Mouse (Mus musculus) heart, postnatal 10 days (tissue): ENCODE measurements around the gene Ifi208. TPM values are rescaled to one million over a fixed set of nuclear protein-coding genes. Genes with fewer than 3 reads are reported as not detected.
"Not testable (repeated sequence)": the region's sequence is repeated elsewhere in the genome, so short reads cannot be mapped to it uniquely, and the experiment has no call there.

Experiments used
- DNase-seq, 2 experiments: peaks; one replicate each; pipeline ENCODE4 v3.0.0; 2021
- intact Hi-C: fragments of 180-260 bp; cut with DNase I; formaldehyde crosslinking; loops from one replicate; pipeline ENCODE4 v1.15.1; 2025
- microRNA-seq, 2 experiments: library from miRNA; unstranded; fragments of <30 nt; microRNA quantifications; one replicate each; pipeline ENCODE4 v1.2.0; 2022
- total RNA-seq, 2 experiments: library from RNA; stranded (reverse); gene quantifications; 2 replicates each; pipeline ENCODE4 v1.2.3; 2021

The Ifi208 gene
- total RNA-seq: under 1 TPM; 0.10 to 0.12 TPM

DNA sequence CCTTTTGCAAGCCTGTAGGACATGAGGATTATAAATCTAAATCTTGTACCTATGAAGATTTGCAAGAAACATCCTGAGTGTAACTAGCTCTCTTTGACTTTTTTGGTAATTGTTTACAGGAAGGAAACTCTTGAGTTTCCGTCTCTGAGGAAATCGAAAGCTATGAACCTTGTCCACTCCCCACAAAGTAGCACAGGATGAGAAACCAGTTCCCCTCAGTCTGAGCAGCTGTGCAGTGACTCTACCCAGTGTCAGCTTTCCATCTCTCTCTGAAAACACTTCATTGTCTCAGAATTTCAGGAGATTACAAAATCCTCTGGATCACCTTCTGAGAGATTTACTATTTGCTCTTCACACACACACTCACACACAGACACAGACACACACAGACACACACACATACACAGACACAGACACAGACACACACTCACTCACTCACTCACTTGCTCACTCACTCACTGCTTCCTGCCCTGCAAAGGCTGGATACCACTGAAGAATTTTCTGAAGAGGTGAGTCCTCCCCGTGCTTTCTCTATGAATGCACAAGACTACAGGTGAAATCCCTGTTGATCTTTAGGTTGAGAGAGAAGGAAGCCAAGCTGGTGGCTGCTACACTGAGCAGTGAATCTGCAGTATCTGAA, at the start of gene Ifi208:
Gene Ifi208, plus strand, starts transcription at position 218 of the 640 bp plus-strand sequence.
- intact Hi-C loops, DNase-seq: not testable (repeated sequence)

DNA sequence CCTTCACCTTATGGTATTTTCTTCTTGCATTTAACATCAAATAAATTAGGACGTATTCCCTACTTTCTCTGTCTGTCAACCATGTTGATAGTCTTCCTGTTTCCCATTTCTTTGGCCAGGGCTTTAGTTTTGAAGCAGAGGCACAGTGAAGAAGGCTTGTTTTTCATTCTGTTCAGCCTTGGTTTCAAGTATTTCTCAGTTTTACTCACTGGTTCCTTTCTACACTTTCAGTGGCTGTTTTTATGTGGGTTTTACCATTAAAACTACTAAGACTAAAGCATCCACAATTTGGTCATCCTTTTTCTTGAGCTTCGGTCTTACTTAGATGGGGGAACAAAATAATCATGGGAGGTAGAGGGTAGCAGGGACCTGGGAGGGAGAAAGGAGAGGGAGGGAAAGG, 49.4 kb upstream of the Ifi208 start:
- no peak for DNase-seq
- intact Hi-C loops: no loop called here

DNA sequence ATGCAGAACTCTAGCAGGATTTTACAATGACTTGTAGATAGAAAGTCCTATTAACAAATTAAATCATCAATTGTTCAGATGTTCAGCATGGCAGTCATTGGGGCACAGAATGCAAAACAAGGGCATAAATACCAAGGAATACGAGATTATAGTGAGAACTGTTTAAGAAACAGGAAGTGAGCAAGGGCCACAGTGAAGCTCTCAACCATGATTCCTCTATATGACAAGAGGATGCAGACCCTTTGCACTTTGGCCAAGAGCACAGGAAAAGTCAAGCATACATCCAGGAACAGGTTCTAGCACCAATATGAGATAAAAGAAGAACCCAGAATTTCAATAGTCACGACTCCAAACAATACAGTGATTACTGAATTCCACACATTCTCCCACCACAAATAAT, 46.8 kb upstream of the Ifi208 start:
- DNase-seq: no peak
- intact Hi-C loops: no loop called here

DNA sequence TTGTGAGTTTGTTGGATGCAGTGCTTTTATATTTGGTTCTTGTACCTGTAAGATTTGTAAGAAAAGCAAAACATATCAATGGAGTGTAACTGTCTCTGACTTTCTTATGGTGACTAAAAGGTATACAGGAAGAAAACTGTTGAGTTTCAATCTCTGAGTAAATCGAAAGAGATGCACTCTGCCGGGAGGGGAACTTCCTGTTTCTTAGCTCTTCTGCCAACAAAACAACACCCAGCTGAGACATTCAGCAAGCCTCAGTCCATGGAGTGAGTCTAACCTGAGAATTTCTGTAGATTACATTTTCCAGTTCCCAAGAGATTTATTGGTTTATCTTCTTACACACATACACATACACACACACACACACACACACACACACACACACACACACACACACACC, 42.9 kb upstream of the Ifi208 start, which contains the start of gene Ifi209:
Gene Ifi209, plus strand, starts transcription at position 296 of the 400 bp plus-strand sequence.
- intact Hi-C loops: not testable (repeated sequence)
- peak in 1 of 2 experiments; percentile 1 for DNase-seq

DNA sequence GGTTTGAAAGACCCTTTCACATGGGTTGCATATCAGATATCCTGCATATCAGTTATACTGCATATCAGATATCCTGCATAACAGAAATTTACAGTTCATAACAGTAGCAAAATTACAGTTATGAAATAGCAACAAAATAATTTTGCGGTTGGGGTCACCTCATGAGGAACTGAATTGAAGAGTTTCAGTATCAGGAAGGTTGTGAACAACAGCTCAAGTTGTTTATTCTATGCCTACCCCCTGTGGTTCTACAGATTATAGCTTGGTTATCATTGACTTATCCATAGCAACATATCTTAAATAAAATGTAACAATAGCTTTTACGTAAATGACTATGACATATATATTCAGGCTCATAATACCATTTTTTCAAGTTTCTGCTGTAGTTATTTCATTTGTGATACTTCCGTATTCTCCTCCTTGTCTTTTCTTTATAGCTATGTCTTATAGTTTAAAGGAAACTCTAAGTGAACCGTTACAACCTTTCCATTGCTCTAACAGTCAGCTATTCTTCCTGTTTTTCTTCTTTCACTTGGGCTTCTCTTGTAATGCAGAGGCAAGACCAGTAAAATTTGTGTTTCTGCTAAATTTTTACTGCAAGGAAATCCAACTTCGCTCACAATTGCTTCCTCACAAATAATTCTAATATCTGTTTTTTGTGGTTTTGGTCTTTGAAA, 39.4 kb upstream of the Ifi208 start:
- no peak for DNase-seq
- intact Hi-C loops: no loop called here

DNA sequence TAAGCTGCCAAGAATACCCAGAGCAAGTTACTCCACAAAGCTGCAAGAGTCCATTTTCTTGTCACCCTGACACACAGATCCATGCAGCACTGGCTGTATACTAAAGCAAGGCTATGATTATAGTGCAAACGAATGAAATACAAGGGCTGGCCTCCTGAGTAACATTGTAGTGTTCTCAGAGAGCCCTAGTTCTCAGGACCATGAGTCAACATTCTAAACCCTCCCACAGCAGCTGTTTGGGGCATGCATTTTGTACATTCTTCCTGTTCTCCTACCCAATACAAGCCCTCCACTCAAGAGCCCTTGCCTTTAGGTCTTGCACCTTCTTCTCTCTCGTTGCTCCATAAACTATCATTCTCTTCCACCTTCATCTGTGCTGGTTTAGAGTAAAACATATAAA, 28.1 kb upstream of the Ifi208 start:
- intact Hi-C loops: no loop called here
- no peak for DNase-seq

DNA sequence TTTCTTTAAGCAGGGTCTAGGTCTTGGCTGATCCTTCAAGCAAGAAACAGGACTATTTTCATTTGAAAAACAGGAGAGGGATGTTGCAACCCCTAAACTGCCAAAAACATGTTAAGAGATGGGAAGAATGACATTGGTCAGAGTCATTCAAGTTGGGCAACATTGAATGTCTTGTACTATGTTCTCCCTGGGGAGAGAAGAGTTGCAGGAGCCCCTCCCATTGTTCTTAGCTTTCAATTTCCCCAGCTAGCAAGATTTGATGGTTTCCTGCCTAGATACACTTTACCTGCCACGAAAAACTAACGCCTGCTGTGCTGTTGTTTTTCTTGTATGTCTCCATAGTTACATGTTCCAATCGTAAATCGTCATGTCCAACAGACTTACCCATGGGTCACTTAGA, 15.5 kb upstream of the Ifi208 start:
- intact Hi-C loops: no loop called here
- no peak for DNase-seq

DNA sequence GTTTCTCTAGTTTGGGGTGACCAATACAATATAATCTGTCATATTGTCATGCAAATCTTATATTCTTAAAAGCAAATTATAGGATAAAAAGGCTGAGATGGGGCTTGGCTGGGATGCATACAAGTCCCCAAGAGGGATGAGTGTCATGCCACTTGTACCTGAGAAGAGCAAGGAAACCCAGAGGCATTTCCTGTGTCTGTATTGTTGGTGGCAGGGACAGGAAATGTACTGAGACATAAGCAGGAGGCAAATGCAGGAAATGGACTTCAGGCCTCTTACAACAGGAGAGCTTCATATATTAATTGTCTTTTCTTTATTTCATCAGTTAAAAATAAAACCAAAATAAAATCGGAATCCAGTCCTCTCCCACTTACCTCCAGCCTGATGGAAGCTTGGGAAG, 5.1 kb downstream of the Ifi208 start:
- intact Hi-C loops, DNase-seq: not testable (repeated sequence)

DNA sequence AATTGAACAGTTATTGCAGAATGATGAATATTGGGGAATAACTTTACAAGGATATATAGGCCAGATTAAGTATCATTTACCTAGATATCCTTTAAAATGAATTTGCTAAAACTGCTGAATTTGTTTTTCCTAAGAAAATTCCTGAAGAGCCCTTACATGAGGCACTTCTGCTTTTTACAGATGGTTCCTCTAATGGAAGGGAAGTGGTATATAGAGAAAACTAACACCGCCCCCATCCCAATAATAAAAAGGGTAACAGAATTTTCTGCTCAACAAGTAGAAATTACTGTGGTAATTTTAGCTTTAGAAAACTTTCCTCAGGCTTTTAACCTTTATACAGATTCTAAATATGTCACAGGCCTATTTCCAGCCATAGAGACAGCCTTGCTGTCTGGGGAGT, 20.8 kb downstream of the Ifi208 start:
- intact Hi-C loops: no loop called here
- DNase-seq: no peak

DNA sequence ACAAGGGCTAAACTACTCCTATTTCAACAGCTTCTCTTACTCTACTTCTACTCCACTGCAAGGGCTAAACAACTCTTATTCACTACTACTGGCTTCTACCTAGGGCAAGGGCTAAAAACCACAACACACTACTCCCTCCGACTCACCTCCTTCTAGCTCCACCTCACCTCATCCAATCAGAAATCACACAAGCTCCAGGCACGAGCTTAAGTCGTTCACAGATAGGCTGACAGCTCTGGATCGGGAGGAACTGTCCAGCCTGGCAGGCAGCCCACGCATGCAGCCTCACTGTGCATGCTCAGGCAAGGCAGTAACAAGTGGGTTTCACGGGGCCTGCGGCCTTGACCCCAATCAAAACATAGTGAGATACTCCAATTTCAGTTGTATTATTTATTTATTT, 59.7 kb downstream of the Ifi208 start:
- intact Hi-C loops: no loop called here
- DNase-seq: peak; percentile 32 to 35

DNA sequence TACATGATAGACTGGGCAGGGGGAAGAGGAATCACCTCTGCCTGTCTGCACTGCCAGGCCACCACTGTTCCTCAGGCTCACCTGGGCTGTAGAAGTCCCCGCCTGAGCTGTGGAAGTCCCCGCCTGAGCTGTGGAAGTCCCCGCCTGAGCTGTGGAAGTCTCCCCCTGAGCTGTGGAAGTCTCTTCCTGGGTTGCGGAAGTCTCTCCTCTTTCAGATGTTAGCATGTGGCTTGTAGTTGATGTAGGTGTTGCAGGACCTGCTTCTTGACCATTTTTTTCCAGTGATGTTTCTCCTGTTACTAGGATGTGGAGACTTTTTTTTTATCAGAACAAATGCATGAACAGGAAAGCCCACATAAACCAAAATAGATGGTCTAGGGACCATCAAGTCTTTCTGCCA, 61.5 kb downstream of the Ifi208 start:
- DNase-seq, intact Hi-C loops: not testable (repeated sequence)

DNA sequence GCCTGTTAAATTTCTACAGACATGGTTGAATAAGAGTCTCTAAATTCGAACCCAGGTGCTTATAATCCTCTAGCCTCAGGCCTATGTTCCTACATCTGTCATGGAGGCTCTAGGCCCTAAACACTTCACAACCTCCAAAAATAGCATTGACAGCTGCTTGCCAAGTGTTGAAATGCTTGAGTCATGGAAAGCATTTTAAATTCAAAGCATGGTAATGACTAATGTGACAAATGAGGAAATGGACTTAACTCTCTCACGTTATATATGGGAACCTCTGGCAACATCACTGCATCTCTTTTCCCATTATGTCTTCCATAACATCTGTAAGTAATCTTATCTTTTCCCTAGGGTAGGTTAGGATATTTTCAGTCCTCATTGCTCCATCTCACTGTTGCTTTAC, 63.5 kb downstream of the Ifi208 start:
- intact Hi-C loops: no loop called here
- no peak for DNase-seq

DNA sequence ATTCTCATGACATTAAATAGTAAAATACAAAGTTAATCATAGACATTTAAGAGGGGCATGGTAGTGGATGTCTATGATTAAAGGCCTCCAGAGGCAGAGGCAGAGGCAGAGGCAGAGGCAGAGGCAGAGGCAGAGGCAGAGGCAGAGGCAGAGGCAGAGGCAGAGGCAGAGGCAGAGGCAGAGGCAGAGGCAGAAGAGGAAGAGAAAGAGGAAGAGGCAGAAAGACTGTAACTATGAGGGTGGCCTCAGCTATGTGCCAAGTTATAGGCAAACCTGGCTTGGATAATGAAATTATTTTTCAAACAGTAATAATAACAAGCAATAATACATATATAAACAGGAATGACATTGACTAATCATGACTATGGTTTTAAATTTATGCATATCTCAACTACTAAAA, 67.1 kb downstream of the Ifi208 start:
- intact Hi-C loops: no loop called here
- no peak for DNase-seq

DNA sequence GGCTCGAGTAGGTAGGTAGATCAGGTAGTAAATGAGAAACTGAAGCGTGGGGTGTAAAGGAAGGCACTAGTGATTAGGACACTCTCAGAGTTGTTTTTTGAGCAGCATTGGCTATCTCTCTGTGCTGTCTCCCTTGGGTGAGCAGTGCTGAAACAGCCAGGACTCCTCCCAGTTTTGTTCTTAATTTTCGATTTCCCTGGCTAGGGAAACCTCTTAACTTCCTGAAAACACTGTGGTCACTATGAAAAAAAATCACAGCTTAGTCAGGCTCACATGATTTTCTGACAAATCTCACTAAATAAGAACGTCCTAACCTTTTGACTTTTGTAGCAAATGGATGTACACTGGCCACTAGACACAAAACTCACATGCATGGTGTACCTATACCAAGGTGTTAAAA, 68.2 kb downstream of the Ifi208 start, which contains the start of gene Ifi207:
Gene Ifi207, minus strand, starts transcription at position 92 of the 400 bp plus-strand sequence.
- intact Hi-C loops: no loop called here
- peak; percentile 10 to 24 for DNase-seq

DNA sequence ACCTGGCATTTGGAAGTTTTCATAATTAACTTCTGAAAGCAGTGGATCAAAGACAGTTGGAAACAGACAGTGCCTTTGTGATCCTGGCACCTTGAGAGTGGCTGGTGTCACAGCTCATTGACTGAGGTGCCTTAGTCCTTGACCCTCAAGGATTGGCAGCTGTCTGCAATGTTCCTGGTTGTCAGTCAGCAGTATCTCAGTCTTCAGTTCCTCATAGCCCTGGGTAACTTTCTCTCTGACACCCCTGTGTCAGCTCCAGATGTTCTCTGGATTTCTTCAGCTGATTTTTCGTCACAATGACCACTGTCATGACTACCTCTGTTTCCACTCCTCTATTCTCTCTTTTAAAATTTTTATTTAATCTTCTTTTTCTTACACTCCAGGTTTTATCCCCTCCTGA, 68.8 kb downstream of the Ifi208 start:
- DNase-seq: no peak
- intact Hi-C loops: no loop called here

Small RNAs within 50 kb of the gene (microRNA-seq; reads per million reads assigned to microRNA genes)
- gene Gm44339: 0 reads per million in 2 experiments

Other genes starting within 250 kb of the Ifi208 start
- gene Ifi206, start 182.6 kb upstream of the Ifi208 start, total RNA-seq: under 1 TPM; 0.07 to 0.12 TPM
- not detected for gene Ifi214, start 137.7 kb upstream of the Ifi208 start, total RNA-seq
- gene Ifi213, start 74.4 kb upstream of the Ifi208 start, total RNA-seq: under 1 TPM in 1 of 2 experiments, not detected in 1; 0.10 TPM
- gene Ifi209, start 42.8 kb upstream of the Ifi208 start, total RNA-seq: under 1 TPM; 0.24 to 0.30 TPM
- gene Ifi207, start 68.1 kb downstream of the Ifi208 start, total RNA-seq: 1 to 10 TPM in 1 of 2 experiments, under 1 TPM in 1; 0.99 to 1.7 TPM
- gene Ifi204, start 93.3 kb downstream of the Ifi208 start, total RNA-seq: 1 to 10 TPM; 1.2 to 1.5 TPM
- gene Ifi211, start 239.4 kb downstream of the Ifi208 start, total RNA-seq: 1 to 10 TPM in 1 of 2 experiments, under 1 TPM in 1; 0.47 to 1.0 TPM